Mouse (Mus musculus) gonadal fat pad, adult 2 months (tissue): ENCODE measurements around the gene Csrnp2. TPM values are rescaled to one million over a fixed set of nuclear protein-coding genes. Genes with fewer than 3 reads are reported as not detected.

Experiments used
- DNase-seq: peaks from one replicate; pipeline ENCODE4 v3.0.0-alpha.2; 2012; ENCODE audit warnings: low read depth
- polyA plus RNA-seq: library from polyadenylated mRNA; depleted of rRNA; stranded (reverse); fragments of >200 nt; gene quantifications from 2 replicates; pipeline ENCODE4 v1.2.3, GENCODE M21; 2012; rRNA removed

The Csrnp2 gene
- polyA plus RNA-seq, 1 experiment = 7.8 TPM

DNA sequence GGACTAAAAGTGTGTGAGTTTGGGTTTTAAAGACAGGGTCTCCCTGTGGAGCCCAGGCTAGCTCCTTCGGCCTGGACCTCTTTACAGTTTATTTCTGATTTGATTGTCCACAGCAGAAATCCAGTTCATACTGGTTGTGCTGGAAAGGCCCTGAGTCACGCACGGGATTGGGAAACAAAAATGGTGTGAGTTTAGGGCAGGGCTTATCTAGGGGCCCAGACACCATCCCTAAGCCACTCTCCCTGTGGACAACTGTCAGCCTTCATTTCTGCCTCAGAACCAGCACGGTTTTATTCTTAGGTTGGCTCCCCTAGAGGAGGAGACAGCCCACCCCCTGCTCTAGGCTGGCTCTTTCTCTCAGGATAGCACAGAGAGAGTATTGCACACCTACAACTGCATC, 62.1 kb downstream of the Csrnp2 start:
- no peak for DNase-seq

- DNase-seq = no peak
Observed at GRCm38 (mm10) chr15:100429959-100430565, 65.2 kb downstream of the Csrnp2 start.

Other genes starting within 250 kb of the Csrnp2 start
- not detected in 2 replicates for gene Tmprss12, start 214.7 kb downstream of the Csrnp2 start, polyA plus RNA-seq
- 259 and 432 TPM in 2 replicates for gene Mettl7a1, start 191.3 kb downstream of the Csrnp2 start, polyA plus RNA-seq
- gene Mettl7a3, start 160.6 kb downstream of the Csrnp2 start, polyA plus RNA-seq = 0.16 and 0.56 TPM in 2 replicates
- 0.09 TPM in 1 of 2 replicates, not detected in the other for gene Methig1, start 142.3 kb downstream of the Csrnp2 start, polyA plus RNA-seq
- 0.15 TPM in 1 of 2 replicates, not detected in the other for gene Mettl7a2, start 142.3 kb downstream of the Csrnp2 start, polyA plus RNA-seq
- not detected in 2 replicates for gene Higd1c, start 130.9 kb downstream of the Csrnp2 start, polyA plus RNA-seq
- 0.36 and 0.37 TPM in 2 replicates for gene Gm5475, start 73.3 kb downstream of the Csrnp2 start, polyA plus RNA-seq
- 106 and 126 TPM in 2 replicates for gene Slc11a2, start 70.4 kb downstream of the Csrnp2 start, polyA plus RNA-seq
- 47.8 and 59.6 TPM in 2 replicates for gene Letmd1, start 26.5 kb downstream of the Csrnp2 start, polyA plus RNA-seq
- gene Tfcp2, start 56.5 kb upstream of the Csrnp2 start, polyA plus RNA-seq = 11.4 and 14.6 TPM in 2 replicates
- 30.3 and 39.2 TPM in 2 replicates for gene Pou6f1, start 104.5 kb upstream of the Csrnp2 start, polyA plus RNA-seq
- 863 and 939 TPM in 2 replicates for gene Dazap2, start 119.9 kb upstream of the Csrnp2 start, polyA plus RNA-seq
- gene Smagp, start 141.5 kb upstream of the Csrnp2 start, polyA plus RNA-seq = 94.8 and 140 TPM in 2 replicates
- gene Bin2, start 174.1 kb upstream of the Csrnp2 start, polyA plus RNA-seq = 2.1 and 2.6 TPM in 2 replicates
- gene Cela1, start 192.4 kb upstream of the Csrnp2 start, polyA plus RNA-seq = 26.0 and 89.9 TPM in 2 replicates
- 3.7 and 5.2 TPM in 2 replicates for gene Galnt6, start 233.9 kb upstream of the Csrnp2 start, polyA plus RNA-seq